Mouse (Mus musculus) megakaryocyte, embryonic 14.5 days (primary cell): Measurements from ENCODE around the gene Bbs1. TPM values are rescaled to one million over a fixed set of nuclear protein-coding genes. Genes with fewer than 3 reads are reported as not detected.
"Not testable (repeated sequence)": the region's sequence is repeated elsewhere in the genome, so short reads cannot be mapped to it uniquely, and the experiment has no call there.

Experiments
- H3K27me3 ChIP-seq: replicated peaks from 2 replicates; pipeline ENCODE3; 2012; ENCODE audit warnings: inconsistent platforms
- H3K36me3 ChIP-seq: replicated peaks from 2 replicates; pipeline ENCODE3; 2012; ENCODE audit warnings: low read length, inconsistent platforms, mixed read lengths
- H3K4me1 ChIP-seq: 2 replicates; pipeline ENCODE4 v1.6.1; 2012; ENCODE audit warnings: inconsistent platforms
- H3K4me3 ChIP-seq: replicated peaks from 2 replicates; pipeline ENCODE3; 2012; ENCODE audit warnings: moderate library complexity, mild to moderate bottlenecking, inconsistent platforms
- H3K9me3 ChIP-seq: 2 replicates; pipeline ENCODE4 v1.6.1; 2012; ENCODE audit warnings: inconsistent platforms
- FLI1 ChIP-seq: IDR thresholded peaks from 2 replicates; pipeline ENCODE4 v1.6.1; 2012; ENCODE audit warnings: low read length, inconsistent platforms, mixed read lengths
- GATA1 ChIP-seq: IDR thresholded peaks from 3 replicates; pipeline ENCODE4 v1.6.1; 2012; ENCODE audit warnings: mixed read lengths, low read length, inconsistent platforms, borderline replicate concordance
- polyA plus RNA-seq: library from polyadenylated mRNA; stranded (reverse); fragments of >175 nt; gene quantifications from 2 replicates; pipeline ENCODE4 v1.2.3, GENCODE M21; 2012; ENCODE audit warnings: low replicate concordance; ENCODE audit not compliant: insufficient read depth

The Bbs1 gene
- 0.62 TPM in 1 of 2 replicates, not detected in the other for polyA plus RNA-seq

GRCm38 (mm10) chr19:4905979-4906794 is at the start of gene Bbs1:
Gene Bbs1 (minus strand): TSS chr19:4906628.
- Histone ChIP-seq H3K9me3 (no peaks in the 10 kb centered on the region), H3K4me3 (peak within 1 kb of the TSS; percentile 88), H3K4me1 (peaks cover 12% of the 10 kb centered on the region), H3K27me3 (peaks cover 13% of the 10 kb centered on the region), H3K36me3 (peaks cover 47% of the 10 kb centered on the region)
- no peak for TF ChIP-seq FLI1
- TF ChIP-seq GATA1, result no peak

GRCm38 (mm10) chr19:4948641-4949040 is 42.2 kb upstream of the Bbs1 start:
- not testable (repeated sequence) for H3K4me1 ChIP-seq, H3K9me3 ChIP-seq, H3K4me3 ChIP-seq, H3K36me3 ChIP-seq
- H3K27me3 ChIP-seq, result peaks cover 38% of the 10 kb centered on the region

- Histone ChIP-seq H3K36me3 (no peaks in the 10 kb centered on the region), H3K4me3 (no peak overlapping the region), H3K4me1 (peaks cover 21% of the 10 kb centered on the region), H3K9me3 (no peaks in the 10 kb centered on the region; the same call in 1 of the 2 replicates), H3K27me3 (peaks cover 59% of the 10 kb centered on the region)
- TF ChIP-seq FLI1 (no peak), GATA1 (no peak)
Measured at GRCm38 (mm10) chr19:4945540-4945939, 39.1 kb upstream of the Bbs1 start.

GRCm38 (mm10) chr19:4943253-4943588 is 36.8 kb upstream of the Bbs1 start:
- Histone ChIP-seq H3K4me3 (peak overlapping the region; percentile 90), H3K36me3 (no peaks in the 10 kb centered on the region), H3K27me3 (peaks cover 76% of the 10 kb centered on the region), H3K9me3 (peaks cover 11% of the 10 kb centered on the region), H3K4me1 (peaks cover 21% of the 10 kb centered on the region)
- TF ChIP-seq FLI1 (no peak), GATA1 (no peak)

GRCm38 (mm10) chr19:4942551-4943252 is 36.3 kb upstream of the Bbs1 start, which contains the start of gene Peli3:
Gene Peli3 (minus strand): TSS chr19:4943127.
- Histone ChIP-seq H3K4me3 (peak within 1 kb of the TSS; percentile 90), H3K36me3 (no peaks in the 10 kb centered on the region), H3K4me1 (peaks cover 18% of the 10 kb centered on the region), H3K9me3 (peaks cover 11% of the 10 kb centered on the region), H3K27me3 (peaks cover 80% of the 10 kb centered on the region)
- TF ChIP-seq GATA1 (no peak), FLI1 (no peak)

- TF ChIP-seq GATA1, result no peak
- TF ChIP-seq FLI1, result no peak
- Histone ChIP-seq H3K36me3 (no peaks in the 10 kb centered on the region), H3K9me3 (peaks cover 11% of the 10 kb centered on the region), H3K27me3 (peaks cover 78% of the 10 kb centered on the region), H3K4me1 (peaks cover 6% of the 10 kb centered on the region), H3K4me3 (no peak overlapping the region)
Measured at GRCm38 (mm10) chr19:4937444-4938310, 31.2 kb upstream of the Bbs1 start.

- Histone ChIP-seq H3K36me3 (no peaks in the 10 kb centered on the region), H3K9me3 (peaks cover 11% of the 10 kb centered on the region), H3K4me1 (no peaks in the 10 kb centered on the region), H3K27me3 (peaks cover 78% of the 10 kb centered on the region), H3K4me3 (no peak overlapping the region)
- TF ChIP-seq FLI1, result no peak
- TF ChIP-seq GATA1, result no peak
Measured at GRCm38 (mm10) chr19:4936896-4937295, 30.5 kb upstream of the Bbs1 start.

- Histone ChIP-seq H3K9me3 (no peaks in the 10 kb centered on the region), H3K4me3 (peak overlapping the region; percentile 99), H3K36me3 (peaks cover 30% of the 10 kb centered on the region), H3K27me3 (peaks cover 26% of the 10 kb centered on the region), H3K4me1 (peaks cover 48% of the 10 kb centered on the region)
- TF ChIP-seq FLI1 (no peak), GATA1 (no peak)
Measured at GRCm38 (mm10) chr19:4928781-4929180, 22.4 kb upstream of the Bbs1 start.

GRCm38 (mm10) chr19:4927904-4928531 is 21.6 kb upstream of the Bbs1 start, which contains the start of gene Dpp3:
Gene Dpp3 (minus strand): TSS chr19:4928287.
- H3K27me3 ChIP-seq, result peaks cover 22% of the 10 kb centered on the region
- peak within 1 kb of the TSS; percentile 99 for H3K4me3 ChIP-seq
- peaks cover 48% of the 10 kb centered on the region for H3K4me1 ChIP-seq
- H3K36me3 ChIP-seq, result peaks cover 38% of the 10 kb centered on the region
- H3K9me3 ChIP-seq, result no peaks in the 10 kb centered on the region
- TF ChIP-seq FLI1, result no peak
- no peak for TF ChIP-seq GATA1
